In genomic region chr2:180103978-180104658, GRCm38 (mm10) we compare ENCODE assay signal across 8 mouse cellular contexts. TPM values are rescaled to one million over a fixed set of nuclear protein-coding genes. Genes with fewer than 3 reads are reported as not detected.
A peak's percentile ranks its signal among the peaks of the same experiment; 100 is the strongest.
DNase-seq lines count a peak whose midpoint lies in the region; ATAC-seq lines count a peak whose summit lies in the region.

Hrh3 (minus strand) TSS chr2:180104488.

- DNase-seq in ZHBTc4 (ENCODE audit: low read depth, low spot score), result peak; percentile 72
- DNase-seq in cerebellum, adult 9-11 months, result peak; percentile 85
- peak; percentile 81 for DNase-seq in gastrocnemius, postnatal 10 days
- DNase-seq in left cerebral cortex, postnatal 4 days, result peak; percentile 55
- DNase-seq in mesoderm, embryonic 11.5 days (ENCODE audit: low read depth, low spot score), result peak; percentile 71
- DNase-seq in spleen, adult 18-20 months, result peak; percentile 61 to 77
- no peak for DNase-seq in adipocyte (ENCODE audit: low spot score)

- intact Hi-C loops in left cerebral cortex, postnatal 4 days (cut with DNase I), result no loop called here

- ATAC-seq in inflammation-experienced regulatory T-cells, adult 6 months, result peak; percentile 48

RNA-seq across cellular contexts. Expression of gene Hrh3, which starts in this region (rescaled TPM):
- under 1 TPM; 0.29 to 0.42 TPM for total RNA-seq in gastrocnemius, postnatal 10 days (2021)
- not detected for polyA plus RNA-seq in inflammation-experienced regulatory T-cells, adult 6 months (2017; shearing (Covaris generic))
- 10 to 100 TPM; 16.6 to 17.4 TPM for total RNA-seq in left cerebral cortex, postnatal 4 days (2021)

Comparison
In these comparisons a context has a peak if more than half of its experiments do, and no peak if none do; other contexts are left out.
1. RNA of gene Hrh3 (total RNA-seq): 16.6 to 17.4 TPM in left cerebral cortex, postnatal 4 days; 0.29 to 0.42 TPM in gastrocnemius, postnatal 10 days; every median in the first group is over 10 times any median in the second.
2. Peak in DNase-seq in gastrocnemius, postnatal 10 days; RNA of the gene not detected or under 1 TPM.
3. Peak in ATAC-seq in inflammation-experienced regulatory T-cells, adult 6 months; RNA of the gene not detected or under 1 TPM.